Mouse (Mus musculus) bone marrow, adult 2 months (tissue): ENCODE measurements around the gene Cad.

Experiments used
- CTCF ChIP-seq: fragments of 200-500 bp; IDR thresholded peaks from 2 replicates; pipeline ENCODE4 v1.5.1; 2011; ENCODE audit warnings: low read length, control low read depth; ENCODE audit not compliant: control insufficient read depth, insufficient read depth
- POLR2A ChIP-seq: fragments of 200-500 bp; IDR thresholded peaks from 2 replicates; pipeline ENCODE4 v1.6.1; 2011; ENCODE audit warnings: low read depth, mild to moderate bottlenecking, control low read depth, low read length, borderline replicate concordance; ENCODE audit not compliant: control insufficient read depth

DNA sequence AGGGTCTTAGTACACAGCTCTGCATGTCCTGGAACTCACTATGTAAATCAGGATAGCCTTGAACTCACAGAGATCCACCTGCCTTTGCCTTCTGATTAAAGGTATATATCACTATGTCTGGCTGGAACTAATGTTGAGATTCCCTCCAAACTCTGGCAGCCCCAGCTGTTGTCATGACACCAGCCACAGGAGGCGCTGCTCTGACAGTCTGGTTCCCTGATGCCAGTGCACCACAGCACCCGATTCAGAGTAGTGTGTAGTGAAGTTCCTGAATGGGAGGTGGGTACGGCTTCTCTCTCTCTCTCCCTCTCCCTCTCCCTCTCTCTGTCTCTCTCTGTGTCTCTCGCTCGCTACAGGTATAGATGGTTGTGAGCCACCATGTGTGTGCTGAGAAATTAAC, 27.8 kb downstream of the Cad start:
- peak; percentile 72 for TF ChIP-seq CTCF
- no peak for TF ChIP-seq POLR2A
